In genomic region chr8:70487993-70488796, GRCm38 (mm10) we compare ENCODE assay signal across 9 mouse cellular contexts. TPM values are rescaled to one million over a fixed set of nuclear protein-coding genes. Genes with fewer than 3 reads are reported as not detected.
DNase-seq lines count a peak whose midpoint lies in the region; ATAC-seq and TF ChIP-seq lines count a peak whose summit lies in the region.
"Had no signal": no experiment of that assay in that cellular context is flagged by ENCODE, and none has a peak within 500 bp of the region (broad histone marks: within the 10 kb centered on the region; RNA-seq: fewer than 3 reads in every experiment).

No protein-coding gene starts in this region.

- 2% methylated on average over 44 of the region's 55 CpGs for WGBS in hindbrain, postnatal 0 days
- 2% methylated on average over 55 of the region's 55 CpGs for WGBS in liver, embryonic 16.5 days (ENCODE audit: insufficient replicate concordance)
- 2% methylated on average over 55 of the region's 55 CpGs for WGBS in neural tube, embryonic 13.5 days

- no peak for TF ChIP-seq CTCF in gastrocnemius, adult 2 months (IDR thresholded peaks at IDR 0.05)
- TF ChIP-seq CTCF in hindbrain, postnatal 0 days (IDR thresholded peaks at IDR 0.05; ENCODE audit: low read depth) = no peak

- peaks cover 8% of the 10 kb centered on the region; the same call in 1 of the 2 replicates for H3K4me1 ChIP-seq in hindbrain, postnatal 0 days (ENCODE audit: insufficient read depth, low read length)
- peaks cover 22% of the 10 kb centered on the region for H3K4me1 ChIP-seq in liver, embryonic 16.5 days (ENCODE audit: control insufficient read depth, low read depth, low read length)
- H3K4me1 ChIP-seq in neural tube, embryonic 13.5 days (replicated peaks) = peaks cover 60% of the 10 kb centered on the region

- H3K27me3 ChIP-seq in hindbrain, postnatal 0 days (ENCODE audit: insufficient read depth, low read length) = peaks cover 51% of the 10 kb centered on the region
- H3K27me3 ChIP-seq in liver, embryonic 16.5 days (ENCODE audit: control insufficient read depth, insufficient read depth, low read depth, low read length) = peaks cover 93% of the 10 kb centered on the region
- H3K27me3 ChIP-seq in neural tube, embryonic 13.5 days = peaks cover 95% of the 10 kb centered on the region

- no peak for ATAC-seq in hindbrain, postnatal 0 days
- ATAC-seq in liver, embryonic 16.5 days (ENCODE audit: low read depth) = peak; percentile 11; the same call in 1 of the 2 replicates
- ATAC-seq in neural tube, embryonic 13.5 days (ENCODE audit: low read depth) = no peak

- H3K9me3 ChIP-seq in hindbrain, postnatal 0 days (ENCODE audit: low read length) = no peaks in the 10 kb centered on the region
- no peaks in the 10 kb centered on the region for H3K9me3 ChIP-seq in liver, embryonic 16.5 days (replicated peaks; ENCODE audit: control insufficient read depth, low read length)
- no peaks in the 10 kb centered on the region for H3K9me3 ChIP-seq in neural tube, embryonic 13.5 days

- intact Hi-C loops in gastrocnemius, adult 2 months (cut with DNase I) = no loop called here

- peak overlapping the region; percentile 63 for H3K4me3 ChIP-seq in gastrocnemius, adult 2 months
- H3K4me3 ChIP-seq in hindbrain, postnatal 0 days (ENCODE audit: low read length) = peak overlapping the region; percentile 56
- H3K4me3 ChIP-seq in liver, embryonic 16.5 days (ENCODE audit: low read depth, low read length) = peak overlapping the region; percentile 26
- peak overlapping the region; percentile 26 for H3K4me3 ChIP-seq in neural tube, embryonic 13.5 days

- H3K9ac ChIP-seq in hindbrain, postnatal 0 days (replicated peaks; ENCODE audit: low read length) = peak overlapping the region; percentile 33
- H3K9ac ChIP-seq in liver, embryonic 16.5 days (ENCODE audit: low read depth, low read length) = no peak overlapping the region
- peak overlapping the region; percentile 59 for H3K9ac ChIP-seq in neural tube, embryonic 13.5 days

- no peak for DNase-seq in gastrocnemius, adult 2 months
- DNase-seq in gastrocnemius, adult 18-20 months (ENCODE audit: low spot score) = no peak
- peak; percentile 82 for DNase-seq in embryo, embryonic 10 days (ENCODE audit: low spot score)
- DNase-seq in hindbrain, postnatal 0 days (ENCODE audit: low spot score) = no peak
- DNase-seq in urinary bladder, postnatal 14 days (ENCODE audit: low spot score) = no peak
- no peak for DNase-seq in right cerebral cortex, postnatal 14 days

- H3K36me3 ChIP-seq in hindbrain, postnatal 0 days (ENCODE audit: insufficient read depth, low read length) = no peaks in the 10 kb centered on the region
- no peaks in the 10 kb centered on the region for H3K36me3 ChIP-seq in liver, embryonic 16.5 days (ENCODE audit: control insufficient read depth, insufficient read depth)
- H3K36me3 ChIP-seq in neural tube, embryonic 13.5 days = no peaks in the 10 kb centered on the region

- no peak overlapping the region for H3K27ac ChIP-seq in gastrocnemius, adult 2 months
- H3K27ac ChIP-seq in hindbrain, postnatal 0 days = no peak overlapping the region
- no peak overlapping the region for H3K27ac ChIP-seq in liver, embryonic 16.5 days (ENCODE audit: low read length)
- H3K27ac ChIP-seq in neural tube, embryonic 13.5 days (replicated peaks) = no peak overlapping the region

- H3K4me2 ChIP-seq in hindbrain, postnatal 0 days (ENCODE audit: low read depth, low read length) = peak overlapping the region; percentile 63
- H3K4me2 ChIP-seq in liver, embryonic 16.5 days (ENCODE audit: low read depth, low read length) = peak overlapping the region; percentile 43
- peak overlapping the region; percentile 62 for H3K4me2 ChIP-seq in neural tube, embryonic 13.5 days

RNA-seq across cellular contexts. Expression of gene Tmem59l, which starts 1.0 kb away (rescaled TPM):
- total RNA-seq in gastrocnemius, adult 2 months (2021) = not detected
- total RNA-seq in gastrocnemius, adult 18-20 months (2021) = not detected
- 196 and 198 TPM in 2 replicates for total RNA-seq in hindbrain, postnatal 0 days (2014; rRNA removed)
- 191 and 205 TPM in 2 replicates for polyA plus RNA-seq in hindbrain, postnatal 0 days (2015; fragmentation: Nextera tagmentation; extraction: Ambion mirVana)
- polyA plus RNA-seq in liver, embryonic 16.5 days (2015; fragmentation: Nextera tagmentation; extraction: Ambion mirVana) = not detected in 2 replicates
- 78.4 and 89.7 TPM in 2 replicates for polyA plus RNA-seq in neural tube, embryonic 13.5 days (2015; fragmentation: Nextera tagmentation; extraction: Ambion mirVana)
- total RNA-seq: heart, adult 18-20 months had no signal

RNA-seq across cellular contexts. Expression of gene Crlf1, which starts 4.8 kb away (rescaled TPM):
- 1 to 10 TPM; 2.5 to 3.2 TPM for total RNA-seq in gastrocnemius, adult 2 months (2021)
- 1 to 10 TPM; 2.8 to 2.9 TPM for total RNA-seq in gastrocnemius, adult 18-20 months (2021)
- 6.5 and 26.7 TPM in 2 replicates for total RNA-seq in hindbrain, postnatal 0 days (2014; rRNA removed)
- polyA plus RNA-seq in hindbrain, postnatal 0 days (2015; fragmentation: Nextera tagmentation; extraction: Ambion mirVana) = 16.3 and 17.3 TPM in 2 replicates
- 0.83 and 1.3 TPM in 2 replicates for polyA plus RNA-seq in liver, embryonic 16.5 days (2015; fragmentation: Nextera tagmentation; extraction: Ambion mirVana)
- 3.6 and 4.6 TPM in 2 replicates for polyA plus RNA-seq in neural tube, embryonic 13.5 days (2015; fragmentation: Nextera tagmentation; extraction: Ambion mirVana)

RNA-seq across cellular contexts. Expression of gene Klhl26, which starts 11.4 kb away (rescaled TPM):
- 1 to 10 TPM; 6.7 to 8.5 TPM for total RNA-seq in gastrocnemius, adult 2 months (2021)
- 1 to 10 TPM; 7.7 to 8.3 TPM for total RNA-seq in gastrocnemius, adult 18-20 months (2021)
- total RNA-seq in hindbrain, postnatal 0 days (2014; rRNA removed) = 61.8 and 65.4 TPM in 2 replicates
- polyA plus RNA-seq in hindbrain, postnatal 0 days (2015; fragmentation: Nextera tagmentation; extraction: Ambion mirVana) = 33.6 and 35.8 TPM in 2 replicates
- 5.6 and 7.1 TPM in 2 replicates for polyA plus RNA-seq in liver, embryonic 16.5 days (2015; fragmentation: Nextera tagmentation; extraction: Ambion mirVana)
- 25.6 and 27.6 TPM in 2 replicates for polyA plus RNA-seq in neural tube, embryonic 13.5 days (2015; fragmentation: Nextera tagmentation; extraction: Ambion mirVana)

RNA-seq across cellular contexts. Expression of gene Rex1bd, which starts 18.4 kb away (rescaled TPM):
- total RNA-seq in gastrocnemius, adult 2 months (2021) = 100 to 1,000 TPM; 146 to 148 TPM
- total RNA-seq in gastrocnemius, adult 18-20 months (2021) = 100 to 1,000 TPM; 170 TPM
- total RNA-seq in hindbrain, postnatal 0 days (2014; rRNA removed) = 140 TPM in 2 replicates
- polyA plus RNA-seq in hindbrain, postnatal 0 days (2015; fragmentation: Nextera tagmentation; extraction: Ambion mirVana) = 188 and 190 TPM in 2 replicates
- polyA plus RNA-seq in liver, embryonic 16.5 days (2015; fragmentation: Nextera tagmentation; extraction: Ambion mirVana) = 53.7 and 55.6 TPM in 2 replicates
- 143 and 153 TPM in 2 replicates for polyA plus RNA-seq in neural tube, embryonic 13.5 days (2015; fragmentation: Nextera tagmentation; extraction: Ambion mirVana)

RNA-seq across cellular contexts. Expression of gene Uba52, which starts 22.4 kb away (rescaled TPM):
- total RNA-seq in gastrocnemius, adult 2 months (2021) = 100 to 1,000 TPM; 777 to 924 TPM
- 100 to 1,000 TPM; 841 to 913 TPM for total RNA-seq in gastrocnemius, adult 18-20 months (2021)
- 510 and 535 TPM in 2 replicates for total RNA-seq in hindbrain, postnatal 0 days (2014; rRNA removed)
- polyA plus RNA-seq in hindbrain, postnatal 0 days (2015; fragmentation: Nextera tagmentation; extraction: Ambion mirVana) = 717 and 784 TPM in 2 replicates
- polyA plus RNA-seq in liver, embryonic 16.5 days (2015; fragmentation: Nextera tagmentation; extraction: Ambion mirVana) = 490 and 558 TPM in 2 replicates
- 787 and 800 TPM in 2 replicates for polyA plus RNA-seq in neural tube, embryonic 13.5 days (2015; fragmentation: Nextera tagmentation; extraction: Ambion mirVana)

Comparison
In these comparisons a context has a peak if more than half of its experiments do, and no peak if none do; other contexts are left out.
1. RNA of gene Tmem59l, which starts 1.0 kb away (total RNA-seq): 196 to 198 TPM in hindbrain, postnatal 0 days; not detected in gastrocnemius, adult 2 months and not detected in gastrocnemius, adult 18-20 months; every median in the first group is over 100 times any median in the second.
2. Peak in every context shown above with its lines, with median percentiles within 50 percentile points of each other: H3K4me3 ChIP-seq and H3K4me2 ChIP-seq.